Mouse (Mus musculus) right cerebral cortex, postnatal 25 days (tissue): ENCODE results near the gene Zfp882.
"Not testable (repeated sequence)": the region's sequence is repeated elsewhere in the genome, so short reads cannot be mapped to it uniquely, and the experiment has no call there.

ENCODE experiments used
- DNase-seq: peaks from one replicate; pipeline ENCODE4 v3.0.0; 2022

Gene Zfp882

DNA sequence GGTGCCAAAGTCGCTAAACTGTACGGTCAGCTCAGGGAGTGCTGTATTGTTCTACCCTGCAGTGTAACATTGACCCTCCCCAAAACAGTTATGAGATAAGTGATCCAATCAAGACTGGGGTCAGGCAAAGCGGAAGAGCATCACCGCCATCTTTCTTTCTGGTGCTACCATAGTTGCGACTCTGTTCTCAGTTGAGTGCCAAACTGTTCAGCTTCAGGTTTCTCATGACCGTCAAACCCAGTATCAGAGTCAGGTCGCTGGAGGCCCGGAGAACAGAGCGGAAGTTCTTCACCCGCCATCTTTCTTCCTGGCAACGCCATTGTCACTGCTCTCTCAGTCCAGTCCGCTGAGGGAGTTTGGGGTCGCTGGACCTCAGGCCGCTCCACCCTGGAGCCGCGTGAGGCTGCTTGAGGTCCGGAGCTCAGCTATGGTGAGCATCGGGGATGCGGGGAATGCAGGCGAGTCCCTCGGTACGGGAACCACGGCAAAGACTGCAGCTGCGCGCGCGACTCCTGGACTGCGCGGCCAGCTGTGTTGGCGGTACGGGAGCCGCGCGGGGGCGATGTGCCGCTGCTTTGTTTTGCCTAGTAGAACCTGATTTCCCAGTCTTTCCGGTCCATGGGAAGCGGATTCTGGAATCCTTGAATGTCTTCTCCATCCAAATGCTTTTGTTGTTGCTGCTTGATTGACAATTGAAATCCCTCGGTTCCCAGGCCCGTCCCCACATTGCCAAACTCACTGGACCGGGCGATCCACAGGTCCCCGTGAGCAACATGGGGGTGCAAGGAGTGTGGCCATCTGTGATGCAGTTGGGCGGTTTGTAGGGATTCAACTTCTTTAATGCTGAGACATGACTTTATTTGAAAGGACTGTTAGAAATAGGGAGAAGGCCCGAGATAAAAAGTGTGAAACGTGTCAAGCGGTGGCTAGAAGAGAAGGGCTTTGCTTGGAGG lies at the start of gene Zfp882, which contains the start of gene Zfp617:
Gene Zfp882, plus strand, starts transcription at position 300 of the 953 bp plus-strand sequence.
Gene Zfp617, plus strand, starts transcription at position 327 of the 953 bp plus-strand sequence.
- peak; percentile 87 for DNase-seq

DNA sequence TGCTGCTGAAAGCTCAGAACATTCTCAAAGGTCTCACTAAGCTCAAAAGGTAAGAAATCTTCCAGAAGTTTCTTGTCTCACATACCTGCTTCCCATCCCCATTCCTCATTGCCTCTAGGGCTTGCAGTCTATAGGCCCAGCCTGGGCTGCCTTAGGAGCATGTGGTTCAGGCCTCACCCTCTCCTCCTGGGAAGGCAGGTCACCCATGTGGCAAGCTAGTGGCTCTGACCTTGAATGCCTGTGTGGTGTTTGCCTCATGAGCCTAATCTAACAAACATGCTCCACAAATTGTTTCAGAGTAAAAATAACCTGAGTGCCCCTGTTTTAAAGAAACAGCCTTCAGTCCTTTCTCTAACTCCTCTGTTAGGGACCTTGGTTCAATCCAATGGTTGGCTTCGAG lies 46.9 kb upstream of the Zfp882 start:
- not testable (repeated sequence) for DNase-seq

DNA sequence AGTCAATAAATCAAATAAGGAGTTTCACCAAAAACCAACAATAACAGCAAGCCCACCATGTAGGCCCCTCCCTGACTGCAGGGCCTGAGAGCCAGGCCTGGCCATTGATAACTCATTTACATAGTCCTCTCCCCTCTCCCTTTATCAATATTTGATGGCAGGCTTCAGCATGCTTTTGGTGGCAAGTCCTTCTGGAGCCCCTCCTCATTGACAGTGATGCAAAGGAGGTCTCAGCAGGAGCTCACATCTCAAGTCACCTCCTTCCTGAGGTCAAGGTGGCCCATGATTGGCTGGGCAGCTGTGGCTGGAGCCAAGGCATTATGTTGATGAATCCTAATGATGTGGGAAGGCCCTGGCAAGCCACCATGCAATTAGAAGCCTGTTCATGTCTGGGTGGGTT lies 46.4 kb upstream of the Zfp882 start:
- DNase-seq = not testable (repeated sequence)

DNA sequence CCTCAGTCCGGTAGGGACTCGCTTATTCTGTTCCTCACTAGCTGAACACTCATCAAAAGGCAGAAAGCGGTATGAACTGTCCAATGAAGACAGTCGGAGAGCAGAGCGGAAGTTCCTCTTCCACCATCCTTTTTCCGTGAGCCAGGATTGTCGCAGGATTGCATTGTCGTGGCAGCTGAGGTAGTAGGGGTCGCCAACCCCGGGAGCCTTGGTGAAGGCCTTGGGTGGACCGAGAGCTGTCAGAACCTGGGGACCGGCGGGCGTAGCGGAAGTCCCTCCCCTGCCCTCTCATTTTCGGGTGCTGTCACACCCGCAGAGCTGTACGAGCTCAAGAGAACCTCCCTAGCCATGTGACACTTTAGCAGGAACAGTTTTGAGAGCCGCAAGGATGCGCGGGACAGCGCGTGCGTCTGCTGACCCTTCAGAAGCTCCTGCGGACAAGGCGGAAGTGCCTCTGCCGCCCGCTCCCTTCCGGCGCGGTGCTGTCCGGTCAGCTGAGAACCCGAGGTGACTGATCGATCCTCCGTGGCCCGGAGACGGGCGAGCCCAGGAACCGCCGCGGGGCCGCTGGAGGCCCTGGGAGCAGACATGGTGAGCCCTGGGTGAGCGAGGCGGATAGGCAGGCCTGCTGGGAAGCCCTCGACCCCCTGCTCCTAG lies 26.7 kb upstream of the Zfp882 start, which contains the start of gene Zfp709:
Gene Zfp709, plus strand, starts transcription at position 402 of the 657 bp plus-strand sequence.
- DNase-seq = peak; percentile 75

DNA sequence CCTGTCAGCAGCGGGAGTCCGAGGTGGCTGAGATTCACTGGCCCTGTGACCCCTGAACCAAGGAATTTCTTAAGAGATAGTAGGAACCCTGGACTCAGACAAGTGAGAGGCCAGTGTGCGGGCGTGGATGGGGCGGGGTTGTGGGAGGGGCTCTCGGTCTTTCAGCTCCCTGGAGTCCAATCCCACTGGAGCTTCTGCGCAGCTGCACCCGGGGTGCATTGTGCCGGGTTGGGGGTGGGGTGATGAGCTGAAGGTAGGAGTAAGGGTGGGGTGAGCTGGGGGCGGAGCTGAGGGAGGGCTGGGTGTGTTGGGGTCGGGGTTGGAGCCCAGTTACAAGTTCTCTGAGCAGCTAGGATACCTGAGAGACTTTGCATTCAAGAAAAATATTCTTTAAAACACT lies 7.7 kb upstream of the Zfp882 start:
- not testable (repeated sequence) for DNase-seq

DNA sequence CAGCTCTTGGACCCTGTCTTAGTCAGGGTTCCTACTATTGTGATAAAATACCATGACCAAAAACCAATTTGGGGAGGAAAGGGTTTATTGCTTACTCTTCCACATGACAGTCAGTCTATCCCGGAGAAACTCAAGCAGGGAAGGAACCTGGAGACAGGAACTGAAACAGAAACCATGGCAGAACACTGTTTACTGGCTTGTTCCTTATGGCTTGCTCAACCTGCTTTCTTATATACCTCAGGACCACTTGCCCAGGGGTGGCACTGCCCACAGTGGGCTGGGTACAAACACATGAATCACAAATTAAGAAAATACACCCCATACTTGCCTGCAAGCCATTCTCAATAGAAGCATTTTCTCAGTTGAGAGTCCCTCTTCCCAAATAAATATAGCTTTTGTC lies 5.3 kb upstream of the Zfp882 start:
- not testable (repeated sequence) for DNase-seq

DNA sequence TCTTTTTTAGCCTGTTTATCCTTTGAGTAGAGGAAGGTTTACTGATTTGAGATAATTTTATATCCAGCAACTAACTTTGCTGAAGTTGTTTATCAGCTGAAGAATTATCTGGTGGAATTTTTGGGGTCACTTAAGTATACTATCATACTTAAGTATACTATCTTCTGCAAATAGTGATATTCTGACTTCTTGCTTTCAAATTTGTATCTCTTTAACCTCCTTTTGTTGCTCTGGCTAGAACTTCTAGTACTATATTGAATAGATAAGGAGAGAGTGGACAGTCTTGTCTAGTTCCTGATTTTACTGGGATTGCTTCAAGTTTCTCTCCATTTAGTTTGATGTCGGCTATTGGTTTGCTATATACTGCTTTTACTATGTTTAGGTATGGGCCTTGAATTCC lies 1.6 kb upstream of the Zfp882 start:
- no peak for DNase-seq

DNA sequence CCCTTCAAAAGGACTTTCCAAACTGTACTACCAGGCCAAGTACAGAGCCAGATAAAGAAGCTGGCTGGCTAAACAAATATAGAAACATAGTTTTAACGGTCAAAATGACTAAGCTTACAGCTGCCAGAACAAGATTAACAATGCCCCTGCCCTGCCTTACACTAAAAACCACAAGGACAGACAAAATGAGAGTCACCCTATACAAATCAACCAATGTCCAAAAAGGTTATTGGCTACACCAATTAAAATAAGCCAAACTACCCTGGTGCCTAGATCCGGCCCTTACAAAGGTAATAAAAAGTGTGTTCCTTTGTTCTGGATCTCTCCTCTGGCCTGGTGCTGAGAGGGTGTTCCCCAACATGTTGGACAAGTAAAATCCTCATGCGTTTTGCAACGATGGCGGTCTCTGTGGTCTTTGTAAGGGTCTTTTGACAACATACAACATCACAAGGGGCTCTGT lies 580 bp upstream of the Zfp882 start:
- peak; percentile 6 for DNase-seq

DNA sequence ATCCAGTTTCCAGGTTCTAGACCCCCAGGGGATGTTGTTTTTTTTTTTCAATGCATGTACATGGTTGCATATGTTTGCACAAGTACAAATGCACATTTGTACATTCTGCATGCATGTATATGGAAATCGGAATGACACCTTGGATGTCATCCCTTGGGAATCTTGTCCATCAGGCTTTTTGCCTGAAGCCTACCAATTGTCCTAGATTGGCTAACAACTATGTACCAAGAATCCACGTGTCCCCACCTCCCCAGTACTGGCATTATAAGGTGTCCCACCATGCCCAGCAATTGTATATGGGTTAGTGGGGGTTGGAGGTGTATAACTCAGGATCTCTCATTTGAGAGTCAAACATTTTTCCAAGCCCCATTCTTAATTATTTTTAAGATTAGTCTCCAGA lies 3.9 kb downstream of the Zfp882 start:
- no peak for DNase-seq

DNA sequence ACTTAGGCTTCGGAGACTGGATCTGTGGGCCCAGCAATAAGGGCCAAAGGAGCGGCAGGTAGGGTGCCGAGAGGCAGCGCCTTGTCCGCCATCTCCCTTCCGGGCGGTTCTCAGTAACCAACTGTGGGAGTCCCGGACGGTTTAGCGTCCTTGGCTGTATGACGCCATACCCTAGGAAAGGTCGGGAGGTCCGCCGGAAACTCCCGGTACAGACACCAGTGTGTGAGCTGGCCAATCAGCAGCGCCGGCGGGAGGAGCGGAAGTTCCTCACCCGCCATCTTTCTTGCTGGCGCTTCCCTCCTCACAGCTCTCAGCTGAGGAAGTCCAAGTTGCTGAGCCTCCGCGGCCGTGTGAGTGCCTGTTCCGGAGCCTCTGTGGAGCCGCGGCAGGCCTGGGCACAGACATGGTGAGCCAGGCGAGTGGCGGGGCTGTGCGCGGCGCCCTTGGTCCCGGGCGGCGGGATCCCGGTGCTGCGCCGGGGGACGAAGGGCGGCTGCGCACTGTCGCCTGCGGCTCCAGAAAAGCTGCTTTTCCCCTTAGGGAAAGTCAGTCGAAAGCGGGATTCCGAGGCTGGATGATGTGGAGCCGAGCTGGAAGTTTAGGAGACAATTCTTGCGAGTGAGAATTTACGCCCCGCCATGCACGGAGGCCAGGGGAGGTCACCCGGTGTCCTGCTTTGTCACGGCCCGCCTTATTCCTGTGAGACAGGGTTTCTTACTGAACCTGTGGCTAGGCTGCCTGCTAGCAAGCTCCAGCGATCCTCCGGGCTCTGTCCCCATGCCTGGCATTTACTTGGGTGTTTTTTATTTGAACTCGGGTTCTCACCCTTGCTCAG lies 14.4 kb downstream of the Zfp882 start:
- DNase-seq = peak; percentile 96

DNA sequence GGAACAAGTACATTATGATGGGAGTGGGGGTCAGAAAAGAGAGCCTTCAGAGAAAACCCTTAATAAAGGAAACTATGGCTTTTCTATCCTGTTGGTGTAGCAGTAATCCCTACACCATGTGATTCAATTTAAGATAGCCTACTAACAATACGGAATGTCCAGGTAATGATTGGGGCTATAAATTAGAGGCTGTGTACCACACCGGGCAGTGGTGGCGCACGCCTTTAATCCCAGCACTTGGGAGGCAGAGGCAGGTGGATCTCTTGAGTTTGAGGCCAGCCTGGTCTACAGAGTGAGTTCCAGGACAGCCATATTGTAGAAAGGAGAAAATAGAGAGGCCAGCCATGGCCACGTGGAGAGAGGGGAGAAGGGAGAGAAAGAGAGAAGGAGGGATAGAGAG lies 17.4 kb downstream of the Zfp882 start:
- no peak for DNase-seq

DNA sequence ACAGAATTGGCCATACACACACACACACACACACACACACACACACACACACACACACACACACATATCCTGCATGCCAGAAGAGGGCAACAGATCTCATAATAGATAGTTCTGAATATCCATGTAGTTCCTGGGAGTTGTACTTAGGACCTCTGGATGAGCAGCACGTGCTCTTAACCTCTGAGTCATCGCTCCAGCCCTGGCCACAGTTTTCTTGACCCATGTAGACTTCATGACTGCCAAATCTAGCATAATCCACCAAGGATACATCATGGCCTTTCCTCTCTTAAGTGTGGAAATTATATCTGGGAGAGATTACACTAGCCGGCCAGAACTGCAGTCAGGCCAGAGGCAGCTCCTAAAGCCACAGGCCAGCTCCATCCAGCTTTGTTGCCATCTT lies 18.1 kb downstream of the Zfp882 start:
- DNase-seq = no peak

DNA sequence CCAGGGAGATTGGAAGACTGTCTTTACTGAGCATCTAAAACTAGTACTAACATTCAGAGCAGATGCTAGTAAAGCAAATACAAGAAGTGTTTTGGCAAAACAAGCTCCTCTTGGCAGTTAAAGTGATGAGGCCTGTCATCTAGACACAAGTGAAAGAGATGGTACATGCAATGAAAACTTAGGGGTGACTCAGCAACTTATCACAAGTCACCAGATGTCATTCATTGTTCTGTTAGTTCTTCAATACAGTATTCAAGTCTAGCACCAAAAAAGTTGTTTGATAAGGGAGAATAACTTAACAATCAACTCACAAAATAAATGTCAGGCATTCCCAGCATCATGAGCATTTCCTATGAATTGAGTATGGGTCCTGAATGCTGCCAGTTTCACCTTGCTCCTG lies 19.4 kb downstream of the Zfp882 start:
- no peak for DNase-seq

DNA sequence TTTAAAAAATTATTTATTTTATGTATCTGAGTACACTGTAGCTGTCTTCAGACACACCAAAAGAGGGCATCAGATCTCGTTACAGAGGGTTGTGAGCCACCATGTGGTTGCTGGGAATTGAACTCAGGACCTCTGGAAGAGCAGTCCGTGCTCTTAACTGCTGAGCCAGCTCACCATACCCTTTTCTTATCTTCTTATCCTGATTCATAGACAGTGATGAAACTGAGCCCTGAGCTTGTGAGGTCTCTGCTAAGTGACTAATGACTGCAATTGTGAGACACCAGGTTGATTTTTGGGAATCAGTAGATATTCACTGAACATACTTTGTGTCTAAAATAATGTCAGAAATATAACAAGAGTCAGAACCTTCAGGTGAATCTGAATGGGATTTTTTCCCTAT lies 29.6 kb downstream of the Zfp882 start:
- not testable (repeated sequence) for DNase-seq

DNA sequence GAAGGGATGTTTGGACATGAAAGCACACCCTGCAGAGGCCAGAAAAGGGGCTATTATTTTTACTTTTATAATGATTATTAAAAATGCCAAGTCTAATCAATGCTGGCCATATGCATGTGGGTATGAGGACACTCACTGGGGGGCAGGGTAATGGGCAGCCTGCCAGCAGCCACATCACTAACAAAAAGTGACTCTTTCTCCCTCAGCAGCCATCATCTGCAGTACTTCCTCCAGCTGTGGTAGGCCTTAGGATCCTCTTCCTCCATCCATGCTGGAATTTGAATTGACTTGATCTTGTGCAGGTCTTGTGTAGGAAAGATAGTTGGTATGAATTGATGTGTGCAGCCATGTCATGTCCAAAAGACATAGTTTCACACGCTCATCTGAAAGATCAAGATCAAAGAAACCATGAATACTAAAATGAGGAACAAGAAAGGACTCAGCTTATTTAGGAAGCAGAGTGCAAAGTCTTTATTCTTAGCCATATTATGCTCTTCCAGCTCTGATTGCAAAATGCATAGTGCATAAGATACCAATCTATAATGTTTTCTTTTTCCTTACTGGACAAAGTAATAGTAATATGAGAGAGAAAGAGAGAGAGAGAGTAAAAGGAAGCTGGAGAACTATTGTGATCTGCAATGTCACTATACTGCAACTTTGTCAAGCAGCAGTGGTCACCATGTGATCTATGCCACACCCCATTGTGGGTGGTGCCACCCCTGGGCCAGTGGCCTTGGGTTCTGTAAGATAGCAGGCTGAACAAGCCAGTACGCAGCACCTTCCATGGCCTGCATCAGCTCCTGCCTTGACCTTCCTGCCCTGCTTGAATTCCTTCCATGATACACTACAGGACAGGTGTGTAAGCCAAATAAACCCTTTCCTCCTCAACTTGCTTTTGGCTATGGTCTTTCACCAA lies 32.1 kb downstream of the Zfp882 start:
- DNase-seq = no peak

DNA sequence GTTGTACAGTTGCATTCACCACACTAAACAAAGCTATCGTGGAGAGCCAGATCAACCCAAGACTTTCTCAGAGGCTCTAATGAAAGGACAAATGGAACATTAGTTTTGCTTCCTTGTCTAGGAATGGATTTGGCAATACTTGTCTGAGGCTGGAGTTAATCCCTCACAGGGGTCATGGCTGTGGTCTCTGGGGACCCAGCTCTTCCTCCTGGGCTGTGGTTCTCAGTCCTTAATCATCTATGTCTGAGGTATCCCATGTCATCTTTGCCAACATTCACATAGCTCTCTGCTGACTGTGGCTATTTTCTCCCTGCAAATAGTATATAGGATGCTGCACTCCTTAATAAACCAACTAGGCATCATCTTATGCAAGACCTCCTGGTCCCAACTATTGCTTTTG lies 33.4 kb downstream of the Zfp882 start:
- DNase-seq = no peak

DNA sequence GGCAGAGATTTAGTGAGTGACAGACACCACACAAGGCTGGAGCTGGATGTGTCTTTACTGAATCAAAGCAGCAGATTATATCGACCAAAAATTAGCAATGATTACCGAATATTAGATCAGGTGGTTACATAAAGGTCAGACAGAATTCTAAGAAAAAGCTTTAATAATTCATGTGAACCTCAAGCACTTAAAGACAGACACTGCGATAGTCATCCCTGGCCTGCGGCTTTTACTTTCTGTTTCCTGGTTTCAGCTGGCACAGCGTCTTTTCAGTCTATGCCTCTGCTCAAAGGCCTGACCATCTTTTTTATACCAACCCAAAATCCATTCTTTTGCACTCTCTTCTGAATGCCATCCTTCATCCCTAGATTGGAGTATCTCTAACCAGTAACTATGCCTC lies 40.2 kb downstream of the Zfp882 start:
- no peak for DNase-seq

DNA sequence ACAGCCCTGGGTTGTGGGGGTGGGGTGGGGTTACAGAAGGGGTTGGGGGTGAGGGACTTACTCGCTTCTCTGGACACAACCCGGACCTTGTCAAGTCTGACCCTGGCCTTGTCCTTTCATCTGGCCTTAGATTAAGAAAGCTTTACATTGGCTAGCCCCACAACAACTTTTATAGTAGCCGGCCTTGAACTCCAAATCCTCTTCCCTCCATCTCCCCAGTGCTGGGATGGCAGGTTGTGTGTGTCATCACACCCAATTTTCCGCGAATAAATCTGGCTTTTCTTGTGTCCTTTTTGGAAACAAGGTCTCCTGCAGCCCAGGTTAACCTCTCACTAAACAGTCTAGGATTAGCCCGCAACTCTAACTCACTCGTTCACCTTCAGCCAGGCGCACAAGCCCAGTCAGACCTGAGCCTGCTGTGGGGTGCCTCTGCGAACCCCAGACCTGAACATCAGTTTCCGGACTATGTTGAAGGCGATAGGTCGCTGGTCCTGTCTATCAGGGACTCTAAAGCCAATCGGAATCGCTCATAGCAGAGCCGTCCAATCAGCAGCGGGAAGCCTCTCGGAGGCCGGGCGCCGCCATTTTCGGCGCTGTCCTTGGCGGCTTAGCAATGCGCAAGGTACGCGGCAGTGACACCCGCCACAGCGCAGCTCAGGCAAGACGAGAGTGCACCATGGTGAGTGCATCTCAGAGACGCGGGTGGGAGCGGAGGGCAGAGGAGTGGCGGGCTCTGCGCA lies 42.2 kb downstream of the Zfp882 start, which contains the start of gene Zfp961:
Gene Zfp961, plus strand, starts transcription at position 557 of the 740 bp plus-strand sequence.
- peak; percentile 98 for DNase-seq

DNA sequence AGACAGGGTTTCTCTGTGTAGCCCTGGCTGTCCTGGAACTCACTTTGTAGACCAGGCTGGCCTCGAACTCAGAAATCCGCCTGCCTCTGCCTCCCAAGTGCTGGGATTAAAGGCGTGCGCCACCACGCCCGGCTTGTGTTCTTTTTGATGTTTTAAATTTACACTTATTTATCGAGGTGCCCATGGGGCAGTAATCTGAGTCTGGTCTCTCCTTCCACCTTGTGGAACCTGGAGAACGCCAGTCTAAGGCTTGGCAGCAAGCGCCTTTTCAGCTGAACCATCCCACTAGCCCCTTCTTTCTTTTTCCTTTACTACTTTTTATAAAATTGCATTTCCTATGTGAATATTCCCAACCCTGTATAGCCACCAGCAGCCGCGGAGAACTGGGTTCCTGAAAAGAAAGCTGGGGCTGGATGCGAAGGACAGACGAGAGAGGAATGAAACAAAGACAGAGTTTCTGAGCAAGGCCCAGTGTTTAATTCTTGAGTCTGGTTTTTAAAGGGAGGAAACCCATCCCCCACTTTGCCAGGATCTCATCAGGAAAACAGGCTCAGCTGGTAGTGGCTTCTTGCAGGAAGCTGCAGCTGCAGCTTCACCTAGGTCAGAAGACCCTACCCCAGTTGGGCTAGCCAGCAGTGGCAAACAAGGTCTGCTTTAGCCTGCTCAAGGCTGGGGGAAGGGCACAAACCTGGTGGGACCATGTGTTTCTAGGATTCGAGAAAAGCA lies 43.2 kb downstream of the Zfp882 start:
- DNase-seq = peak; percentile 6

DNA sequence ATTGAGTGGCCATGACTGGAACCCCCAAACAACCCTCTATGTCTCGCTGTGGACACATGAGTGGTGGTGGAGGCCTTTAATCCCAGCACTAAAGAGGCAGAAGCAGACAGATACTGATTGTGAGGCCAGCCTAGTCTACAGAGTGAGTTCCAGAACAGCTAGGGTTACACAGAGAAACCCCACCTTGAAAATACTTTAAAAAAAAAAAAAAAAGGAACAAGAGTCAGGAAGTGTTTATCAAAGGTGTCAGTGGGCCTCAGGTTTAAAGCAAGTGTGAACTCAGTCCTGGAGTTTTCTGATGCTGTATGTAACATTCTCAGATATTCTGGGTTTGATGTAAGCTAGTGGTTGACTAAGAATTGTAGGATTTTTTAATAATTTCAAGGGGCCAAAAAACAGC lies 44.1 kb downstream of the Zfp882 start:
- DNase-seq = no peak
